Mouse (Mus musculus): ENCODE measurements around the gene Cd93. TPM values are rescaled to one million over a fixed set of nuclear protein-coding genes. Genes with fewer than 3 reads are reported as not detected.
A peak's percentile ranks its signal among the peaks of the same experiment; 100 is the strongest.

Cd93 gene
- polyA plus RNA-seq, 1 experiment = 4.1 TPM

GRCm38 (mm10) chr2:148444472-148444871, 1.1 kb upstream of the Cd93 start:
- no peak for DNase-seq (ENCODE audit: extremely low spot score in 1 of 2, low spot score in 1 of 2)

GRCm38 (mm10) chr2:148442710-148443109, 653 bp downstream of the Cd93 start:
- no peak for DNase-seq (ENCODE audit: extremely low spot score in 1 of 2, low spot score in 1 of 2)

GRCm38 (mm10) chr2:148442172-148442571, 1.2 kb downstream of the Cd93 start:
- no peak for DNase-seq (ENCODE audit: extremely low spot score in 1 of 2, low spot score in 1 of 2)

- no peak for DNase-seq (ENCODE audit: extremely low spot score in 1 of 2, low spot score in 1 of 2)
Measured at GRCm38 (mm10) chr2:148441421-148441820, 1.9 kb downstream of the Cd93 start.

- no peak for DNase-seq (ENCODE audit: extremely low spot score in 1 of 2, low spot score in 1 of 2)
Measured at GRCm38 (mm10) chr2:148439691-148440276, 3.6 kb downstream of the Cd93 start.

GRCm38 (mm10) chr2:148436285-148436684, 7.1 kb downstream of the Cd93 start:
- DNase-seq (ENCODE audit: extremely low spot score in 1 of 2, low spot score in 1 of 2) = no peak

GRCm38 (mm10) chr2:148432346-148432745, 11.0 kb downstream of the Cd93 start:
- DNase-seq (ENCODE audit: extremely low spot score in 1 of 2, low spot score in 1 of 2) = no peak

- DNase-seq (ENCODE audit: extremely low spot score in 1 of 2, low spot score in 1 of 2) = no peak
Measured at GRCm38 (mm10) chr2:148430941-148431340, 12.4 kb downstream of the Cd93 start.

GRCm38 (mm10) chr2:148429001-148429505, 14.3 kb downstream of the Cd93 start:
- no peak for DNase-seq (ENCODE audit: extremely low spot score in 1 of 2, low spot score in 1 of 2)

- no peak for DNase-seq (ENCODE audit: extremely low spot score in 1 of 2, low spot score in 1 of 2)
Measured at GRCm38 (mm10) chr2:148428523-148428922, 14.8 kb downstream of the Cd93 start.

GRCm38 (mm10) chr2:148427553-148427952, 15.8 kb downstream of the Cd93 start:
- DNase-seq (ENCODE audit: extremely low spot score in 1 of 2, low spot score in 1 of 2) = no peak

- no peak for DNase-seq (ENCODE audit: extremely low spot score in 1 of 2, low spot score in 1 of 2)
Measured at GRCm38 (mm10) chr2:148425709-148426382, 17.5 kb downstream of the Cd93 start.

- DNase-seq (ENCODE audit: extremely low spot score in 1 of 2, low spot score in 1 of 2) = no peak
Measured at GRCm38 (mm10) chr2:148421706-148422105, 21.7 kb downstream of the Cd93 start.

GRCm38 (mm10) chr2:148421112-148421511, 22.3 kb downstream of the Cd93 start:
- DNase-seq (ENCODE audit: extremely low spot score in 1 of 2, low spot score in 1 of 2) = no peak

- no peak for DNase-seq (ENCODE audit: extremely low spot score in 1 of 2, low spot score in 1 of 2)
Measured at GRCm38 (mm10) chr2:148419776-148420175, 23.6 kb downstream of the Cd93 start.

GRCm38 (mm10) chr2:148419151-148419550, 24.2 kb downstream of the Cd93 start:
- no peak for DNase-seq (ENCODE audit: extremely low spot score in 1 of 2, low spot score in 1 of 2)

GRCm38 (mm10) chr2:148409821-148410220, 33.5 kb downstream of the Cd93 start:
- DNase-seq (ENCODE audit: extremely low spot score in 1 of 2, low spot score in 1 of 2) = no peak

- peak in 1 of 2 experiments; percentile 81 for DNase-seq (ENCODE audit: extremely low spot score in 1 of 2, low spot score in 1 of 2)
Measured at GRCm38 (mm10) chr2:148409141-148409540, 34.2 kb downstream of the Cd93 start.

GRCm38 (mm10) chr2:148408761-148409120, 34.6 kb downstream of the Cd93 start:
- DNase-seq (ENCODE audit: extremely low spot score in 1 of 2, low spot score in 1 of 2) = no peak

GRCm38 (mm10) chr2:148407870-148408760, 35.2 kb downstream of the Cd93 start, which contains the start of gene Thbd:
Thbd (minus strand) TSS chr2:148408188.
- no peak for DNase-seq (ENCODE audit: extremely low spot score in 1 of 2, low spot score in 1 of 2)
